Mouse (Mus musculus) ES-E14 (cell line): ENCODE data around the gene Colec11. TPM values are rescaled to one million over a fixed set of nuclear protein-coding genes. Genes with fewer than 3 reads are reported as not detected.

Source experiments
- DNase-seq: peaks from one replicate; pipeline ENCODE4 v3.0.0-alpha.2; 2013; ENCODE audit warnings: low read depth, low spot score
- H3K27ac ChIP-seq: 2 replicates; pipeline ENCODE4 v1.5.1; 2012; ENCODE audit warnings: low read depth, mild to moderate bottlenecking, low read length, moderate library complexity, mixed read lengths; ENCODE audit not compliant: poor library complexity, insufficient read depth, severe bottlenecking
- H3K36me3 ChIP-seq: 2 replicates; pipeline ENCODE4 v1.6.1; 2012; ENCODE audit warnings: mild to moderate bottlenecking, low read length, moderate library complexity, mixed read lengths; ENCODE audit not compliant: control insufficient read depth, poor library complexity, insufficient read depth, severe bottlenecking
- H3K4me1 ChIP-seq, 2 experiments: fragments of 150-350 bp in 1 of 2; sonication (generic) in 1 of 2; 2 replicates each; pipeline ENCODE4 v1.6.1; 2012; ENCODE audit warnings: low read length in 2 of 2, mild to moderate bottlenecking in 1 of 2, mixed read lengths in 1 of 2; ENCODE audit not compliant: control insufficient read depth in 2 of 2, insufficient read depth in 2 of 2, poor library complexity in 1 of 2
- H3K4me3 ChIP-seq, 2 experiments: fragments of 150-350 bp in 1 of 2; sonication (generic) in 1 of 2; 2 replicates each; pipeline ENCODE4 v1.5.1; 2012; ENCODE audit warnings: low read length in 2 of 2, low read depth in 1 of 2, mild to moderate bottlenecking in 1 of 2, mixed read lengths in 1 of 2; ENCODE audit not compliant: insufficient read depth in 1 of 2, poor library complexity in 1 of 2, severe bottlenecking in 1 of 2
- H3K9ac ChIP-seq: 2 replicates; pipeline ENCODE4 v1.6.1; 2012; ENCODE audit warnings: low read depth, mild to moderate bottlenecking, low read length, mixed read lengths; ENCODE audit not compliant: poor library complexity, insufficient read depth, severe bottlenecking
- H3K9me3 ChIP-seq: fragments of 150-350 bp; sonication (generic); 2 replicates; pipeline ENCODE4 v1.6.1; 2012; ENCODE audit warnings: low read depth, mild to moderate bottlenecking, low read length; ENCODE audit not compliant: control insufficient read depth, insufficient read depth
- CHD2 ChIP-seq: IDR thresholded peaks from 2 replicates; pipeline ENCODE4 v1.6.1; 2014; ENCODE audit warnings: mild to moderate bottlenecking, low read depth, low read length, inconsistent platforms
- HCFC1 ChIP-seq: IDR thresholded peaks from 2 replicates; pipeline ENCODE4 v1.6.1; 2012; ENCODE audit warnings: low read length, inconsistent platforms, borderline replicate concordance; ENCODE audit not compliant: insufficient read depth
- MAFK ChIP-seq: IDR thresholded peaks from 2 replicates; pipeline ENCODE4 v1.6.1; 2014; ENCODE audit warnings: mild to moderate bottlenecking, low read depth, low read length, inconsistent platforms; ENCODE audit not compliant: insufficient read depth
- ZC3H11A ChIP-seq: IDR thresholded peaks from 2 replicates; pipeline ENCODE4 v1.6.1; 2012; ENCODE audit warnings: low read depth, mild to moderate bottlenecking, inconsistent platforms, low read length, borderline replicate concordance
- ZNF384 ChIP-seq: IDR thresholded peaks from 2 replicates; pipeline ENCODE4 v1.6.1; 2012; ENCODE audit warnings: low read depth, low read length, inconsistent platforms
- in situ Hi-C, 2 experiments: fragments of 600-800 bp; cut with MboI; formaldehyde crosslinking; loops; one replicate each; pipeline ENCODE4 v1.15.1; 2025; ENCODE audit warnings: low sequenced_read_pairs in 2 of 2, inconsistent platforms in 1 of 2; ENCODE audit not compliant: unreplicated experiment in 2 of 2
- total RNA-seq: library from RNA; depleted of rRNA; stranded (reverse); fragments of 300-350 nt; gene quantifications from 2 replicates; pipeline ENCODE4 v1.2.3, GENCODE M21; 2012

Colec11 gene
- total RNA-seq, 1 experiment: 0.18 TPM

- Histone ChIP-seq H3K9me3 (no peaks in the 10 kb centered on the region), H3K36me3 (no peaks in the 10 kb centered on the region), H3K9ac (no peak overlapping the region), H3K4me3 (no peak overlapping the region), H3K27ac (no peak overlapping the region), H3K4me1 (peaks cover 0 to 2% of the 10 kb centered on the region in 2 experiments; a peak in 1 of 4 replicates)
- in situ Hi-C loops: no loop called here
- no peak for DNase-seq
- no peak for TF ChIP-seq CHD2
- TF ChIP-seq MAFK: no peak
- no peak for TF ChIP-seq HCFC1
- TF ChIP-seq ZNF384: no peak
- no peak for TF ChIP-seq ZC3H11A
Measured at GRCm38 (mm10) chr12:28598110-28598509, 25.1 kb downstream of the Colec11 start.

GRCm38 (mm10) chr12:28597699-28598098 lies 25.5 kb downstream of the Colec11 start:
- DNase-seq: no peak
- H3K27ac ChIP-seq: no peak overlapping the region
- TF ChIP-seq MAFK (no peak), HCFC1 (no peak), ZC3H11A (no peak), CHD2 (no peak), ZNF384 (no peak)
- no peaks in the 10 kb centered on the region for H3K36me3 ChIP-seq
- in situ Hi-C loops: no loop called here
- no peaks in the 10 kb centered on the region for H3K9me3 ChIP-seq
- H3K4me1 ChIP-seq: peaks cover 0 to 2% of the 10 kb centered on the region in 2 experiments; a peak in 1 of 4 replicates
- H3K4me3 ChIP-seq: no peak overlapping the region
- H3K9ac ChIP-seq: no peak overlapping the region

GRCm38 (mm10) chr12:28596851-28597250 lies 26.3 kb downstream of the Colec11 start:
- Histone ChIP-seq H3K27ac (no peak overlapping the region), H3K4me1 (no peaks in the 10 kb centered on the region; a peak in 1 of 4 replicates), H3K9me3 (no peaks in the 10 kb centered on the region), H3K4me3 (no peak overlapping the region), H3K9ac (no peak overlapping the region), H3K36me3 (no peaks in the 10 kb centered on the region)
- TF ChIP-seq ZC3H11A: no peak
- TF ChIP-seq CHD2: no peak
- TF ChIP-seq MAFK: no peak
- TF ChIP-seq ZNF384: no peak
- no peak for TF ChIP-seq HCFC1
- DNase-seq: no peak
- in situ Hi-C loops: no loop called here

GRCm38 (mm10) chr12:28590428-28590827 lies 32.7 kb downstream of the Colec11 start:
- no peaks in the 10 kb centered on the region for H3K36me3 ChIP-seq
- TF ChIP-seq ZNF384: no peak
- TF ChIP-seq HCFC1: no peak
- no peak for TF ChIP-seq MAFK
- TF ChIP-seq ZC3H11A: no peak
- no peak for TF ChIP-seq CHD2

More at GRCm38 (mm10) chr12:28590428-28590827, 32.7 kb downstream of the Colec11 start:
- no peaks in the 10 kb centered on the region for H3K9me3 ChIP-seq
- in situ Hi-C loops: no loop called here
- no peak overlapping the region for H3K9ac ChIP-seq
- no peaks in the 10 kb centered on the region for H3K4me1 ChIP-seq
- no peak for DNase-seq
- no peak overlapping the region for H3K4me3 ChIP-seq
- H3K27ac ChIP-seq: no peak overlapping the region
